Mouse (Mus musculus): Measurements from ENCODE around the gene Fam184b. TPM values are rescaled to one million over a fixed set of nuclear protein-coding genes. Genes with fewer than 3 reads are reported as not detected.

Gene Fam184b
- total and polyA plus RNA-seq, 2 experiments from 2014 or later: not detected

DNA sequence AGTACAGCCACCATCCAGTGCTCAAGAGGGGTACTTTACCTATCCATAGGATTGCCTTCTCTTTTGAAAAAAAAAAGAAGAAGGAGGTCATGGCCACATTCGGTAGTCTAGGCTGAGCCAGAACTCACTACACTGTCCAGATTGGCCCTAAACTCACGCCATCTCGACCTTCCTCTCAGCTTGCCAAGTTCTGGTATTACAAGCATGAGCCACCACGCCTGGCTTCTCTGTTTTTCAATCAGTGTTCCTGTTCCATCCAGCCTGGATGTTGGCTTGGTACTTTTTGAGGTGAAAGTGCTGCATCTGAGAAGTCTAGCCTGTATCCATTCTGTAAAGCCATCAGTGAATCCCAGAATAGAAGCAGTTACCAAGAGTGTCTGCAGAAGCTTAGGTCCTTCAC, 142.9 kb downstream of the Fam184b start:
- ATAC-seq (ENCODE audit: insufficient read depth, low read depth) (no peak), DNase-seq (ENCODE audit: low spot score) (no peak)
- H3K9ac ChIP-seq (replicated peaks; ENCODE audit: low read depth, low read length): no peak overlapping the region
- no peak overlapping the region for H3K27ac ChIP-seq (ENCODE audit: low read depth)
- no peak overlapping the region for H3K4me2 ChIP-seq (ENCODE audit: low read depth, low read length)
- H3K4me1 ChIP-seq (ENCODE audit: control insufficient read depth, insufficient read depth): peaks cover 9% of the 10 kb centered on the region; the same call in 1 of the 2 replicates
- no peaks in the 10 kb centered on the region for H3K27me3 ChIP-seq (ENCODE audit: control insufficient read depth, insufficient read depth, low read length)
- 86% methylated on average over 4 of the region's 4 CpGs for WGBS
- no peaks in the 10 kb centered on the region for H3K9me3 ChIP-seq (replicated peaks; ENCODE audit: control insufficient read depth, low read length)
- no peak for TF ChIP-seq CTCF (IDR thresholded peaks at IDR 0.05; ENCODE audit: low read depth)
- TF ChIP-seq EP300 (IDR thresholded peaks at IDR 0.05; ENCODE audit: low read depth): no peak
- peaks cover 53% of the 10 kb centered on the region for H3K36me3 ChIP-seq (replicated peaks; ENCODE audit: control insufficient read depth, insufficient read depth, low read length)
- no peak overlapping the region for H3K4me3 ChIP-seq (ENCODE audit: low read depth, low read length)

DNA sequence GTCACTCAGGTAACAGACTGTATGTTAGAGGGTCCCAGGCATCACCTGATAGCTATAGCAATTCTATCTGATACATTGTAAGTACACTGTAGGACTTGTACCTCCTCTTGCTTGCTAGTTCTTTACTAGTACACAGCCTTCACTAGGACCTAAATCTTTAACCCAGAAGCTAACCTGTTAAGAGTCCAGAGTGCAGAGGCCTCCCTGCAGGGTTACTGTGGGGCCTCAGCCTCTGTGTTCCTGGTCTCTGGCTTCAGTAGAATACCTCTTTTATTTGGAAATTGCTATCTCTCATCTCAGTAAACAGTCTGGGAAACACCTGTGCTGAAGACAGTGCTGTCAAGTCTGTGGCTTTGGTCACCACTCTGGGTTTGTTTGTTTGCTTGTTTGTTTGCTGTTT, 143.4 kb downstream of the Fam184b start:
- TF ChIP-seq EP300 (IDR thresholded peaks at IDR 0.05; ENCODE audit: low read depth): no peak
- no peak for TF ChIP-seq CTCF (IDR thresholded peaks at IDR 0.05; ENCODE audit: low read depth)
- Histone ChIP-seq H3K27ac (ENCODE audit: low read depth) (no peak overlapping the region), H3K36me3 (replicated peaks; ENCODE audit: control insufficient read depth, insufficient read depth, low read length) (peaks cover 49% of the 10 kb centered on the region), H3K4me3 (ENCODE audit: low read depth, low read length) (no peak overlapping the region), H3K4me2 (ENCODE audit: low read depth, low read length) (no peak overlapping the region), H3K9me3 (replicated peaks; ENCODE audit: control insufficient read depth, low read length) (no peaks in the 10 kb centered on the region), H3K9ac (replicated peaks; ENCODE audit: low read depth, low read length) (no peak overlapping the region), H3K4me1 (ENCODE audit: control insufficient read depth, insufficient read depth) (peaks cover 9% of the 10 kb centered on the region; the same call in 1 of the 2 replicates), H3K27me3 (ENCODE audit: control insufficient read depth, insufficient read depth, low read length) (no peaks in the 10 kb centered on the region)
- DNase-seq (ENCODE audit: low spot score): no peak
- no peak for ATAC-seq (ENCODE audit: insufficient read depth, low read depth)

DNA sequence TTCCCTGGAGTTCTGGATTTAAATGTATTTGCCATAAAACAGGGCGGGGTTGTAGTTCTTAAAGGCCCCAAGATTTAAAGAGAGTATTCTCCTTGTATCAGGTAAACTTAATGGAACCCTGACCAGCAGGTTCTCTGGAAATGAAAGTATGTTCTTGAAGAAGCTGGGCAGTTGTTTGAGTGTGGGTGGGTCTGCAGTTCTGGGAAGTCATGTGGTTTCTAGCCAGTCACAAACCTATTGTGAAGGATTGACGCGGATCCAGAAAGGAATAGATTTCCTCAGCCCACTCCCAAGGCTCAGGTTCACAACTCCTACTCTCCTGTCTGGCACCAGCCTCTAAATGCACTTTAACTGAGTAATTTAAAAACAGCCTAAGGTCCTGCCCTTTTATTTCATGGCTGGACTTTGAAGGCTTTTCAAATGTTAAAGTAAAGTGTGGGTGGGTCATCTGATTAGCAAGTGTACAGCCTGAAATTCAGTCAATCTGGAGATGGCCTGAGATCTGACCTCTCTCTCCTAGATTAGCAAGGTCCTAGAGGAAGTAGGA, 143.9 kb downstream of the Fam184b start:
- no peak overlapping the region for H3K27ac ChIP-seq (ENCODE audit: low read depth)
- DNase-seq (ENCODE audit: low spot score) (no peak), ATAC-seq (ENCODE audit: insufficient read depth, low read depth) (no peak)
- WGBS: 94% methylated on average over 3 of the region's 3 CpGs
- H3K9me3 ChIP-seq (replicated peaks; ENCODE audit: control insufficient read depth, low read length): no peaks in the 10 kb centered on the region
- no peak overlapping the region for H3K9ac ChIP-seq (replicated peaks; ENCODE audit: low read depth, low read length)
- H3K36me3 ChIP-seq (replicated peaks; ENCODE audit: control insufficient read depth, insufficient read depth, low read length): peaks cover 44% of the 10 kb centered on the region
- peaks cover 9% of the 10 kb centered on the region; the same call in 1 of the 2 replicates for H3K4me1 ChIP-seq (ENCODE audit: control insufficient read depth, insufficient read depth)
- H3K4me2 ChIP-seq (ENCODE audit: low read depth, low read length): no peak overlapping the region
- no peaks in the 10 kb centered on the region for H3K27me3 ChIP-seq (ENCODE audit: control insufficient read depth, insufficient read depth, low read length)
- TF ChIP-seq EP300 (IDR thresholded peaks at IDR 0.05; ENCODE audit: low read depth) (no peak), CTCF (IDR thresholded peaks at IDR 0.05; ENCODE audit: low read depth) (no peak)
- H3K4me3 ChIP-seq (ENCODE audit: low read depth, low read length): no peak overlapping the region

DNA sequence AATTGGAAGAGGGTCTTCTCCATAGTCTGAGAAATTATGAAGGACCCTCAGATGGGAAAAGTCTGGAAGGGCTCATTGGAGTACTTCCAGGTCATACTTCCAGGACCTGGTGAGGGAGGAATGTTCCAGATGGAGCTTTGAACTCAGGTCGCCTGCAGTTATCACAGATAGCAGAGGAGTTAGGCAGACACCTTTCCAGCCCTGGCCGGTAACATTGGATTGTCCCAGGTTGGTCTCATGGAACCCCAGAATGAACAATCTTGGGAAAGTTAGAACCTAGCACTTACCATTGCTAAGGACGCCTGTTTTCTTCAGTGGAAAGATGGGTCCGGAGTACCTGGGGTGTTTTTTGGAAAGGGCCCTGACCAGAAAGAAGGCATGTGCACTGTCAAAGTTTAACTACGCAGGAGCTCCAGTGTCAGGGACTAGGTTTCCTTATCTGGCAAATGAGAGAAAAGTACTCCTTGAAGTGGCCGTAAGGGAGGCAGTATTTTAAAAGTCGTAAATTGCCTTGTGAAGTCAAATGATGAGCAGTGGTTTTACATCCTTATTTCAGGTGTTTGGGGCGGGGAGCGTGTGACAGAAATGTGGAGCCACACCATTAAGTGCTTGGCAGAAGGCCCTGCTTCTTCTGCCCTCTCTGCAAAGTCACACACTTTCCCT, 145.2 kb downstream of the Fam184b start:
- Histone ChIP-seq H3K9ac (replicated peaks; ENCODE audit: low read depth, low read length) (peak overlapping the region; percentile 73), H3K27me3 (ENCODE audit: control insufficient read depth, insufficient read depth, low read length) (no peaks in the 10 kb centered on the region), H3K4me1 (ENCODE audit: control insufficient read depth, insufficient read depth) (peaks cover 9% of the 10 kb centered on the region; the same call in 1 of the 2 replicates), H3K36me3 (replicated peaks; ENCODE audit: control insufficient read depth, insufficient read depth, low read length) (peaks cover 31% of the 10 kb centered on the region), H3K4me3 (ENCODE audit: low read depth, low read length) (peak overlapping the region; percentile 68), H3K4me2 (ENCODE audit: low read depth, low read length) (peak overlapping the region; percentile 84), H3K9me3 (replicated peaks; ENCODE audit: control insufficient read depth, low read length) (no peaks in the 10 kb centered on the region), H3K27ac (ENCODE audit: low read depth) (no peak overlapping the region)
- TF ChIP-seq CTCF (IDR thresholded peaks at IDR 0.05; ENCODE audit: low read depth) (no peak), EP300 (IDR thresholded peaks at IDR 0.05; ENCODE audit: low read depth) (no peak)
- 56% methylated on average over 9 of the region's 9 CpGs for WGBS
- DNase-seq (ENCODE audit: low spot score) (no peak), ATAC-seq (ENCODE audit: insufficient read depth, low read depth) (no peak)

DNA sequence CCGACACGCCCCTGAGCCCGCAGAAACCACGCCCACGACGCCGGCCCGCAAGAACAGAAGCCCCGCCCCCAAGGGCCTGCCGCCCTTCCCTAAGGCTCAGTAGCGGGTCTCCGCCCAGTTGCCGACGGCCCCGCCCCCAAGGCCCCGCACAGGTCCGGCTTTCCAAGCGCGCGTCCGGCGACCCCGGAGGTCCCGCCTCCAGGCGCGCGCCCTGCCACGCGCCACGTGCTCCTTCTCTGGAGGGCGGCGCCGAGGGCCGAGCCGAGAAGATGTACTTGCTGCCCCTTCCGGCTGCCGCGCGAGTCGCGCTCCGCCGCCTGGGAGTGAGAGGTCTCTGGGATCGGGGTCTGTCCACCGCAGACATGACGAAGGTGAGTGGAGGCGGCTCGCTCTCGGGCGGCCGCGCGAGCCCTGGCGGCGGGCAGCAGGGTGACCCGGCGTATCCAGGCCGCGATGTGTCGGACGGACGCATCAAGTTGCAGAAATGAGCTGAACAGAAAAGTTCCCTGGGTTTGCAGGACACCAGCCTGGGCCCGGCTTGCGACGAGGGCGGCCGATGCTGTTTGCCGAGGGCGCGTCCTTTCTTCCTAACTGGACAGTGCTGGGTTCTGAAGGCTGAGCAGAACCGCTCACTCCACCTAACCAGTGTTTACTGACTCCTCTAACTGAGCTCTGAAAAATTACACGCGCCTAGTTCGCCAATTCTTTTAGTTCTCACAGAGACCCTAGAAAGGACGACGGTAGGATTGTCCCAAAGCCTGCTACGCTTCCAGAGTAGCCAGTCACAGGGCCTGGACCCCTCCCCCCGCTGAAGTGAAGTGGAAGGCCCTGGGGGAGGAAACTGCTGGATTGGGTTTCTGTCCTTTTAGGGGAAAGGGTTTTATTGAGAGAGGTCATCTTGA, 146.0 kb downstream of the Fam184b start, which contains the start of gene Lap3:
Lap3 (plus strand) TSS at position 184 of the 902 bp plus-strand sequence.
- peak within 1 kb of the TSS; percentile 68 for H3K27ac ChIP-seq (ENCODE audit: low read depth)
- peak; percentile 97 for ATAC-seq (ENCODE audit: insufficient read depth, low read depth)
- H3K4me3 ChIP-seq (ENCODE audit: low read depth, low read length): peak within 1 kb of the TSS; percentile 68
- TF ChIP-seq EP300 (IDR thresholded peaks at IDR 0.05; ENCODE audit: low read depth): 0 out of 2 replicates have a peak, but pooled peaks have one; percentile 13
- TF ChIP-seq CTCF (IDR thresholded peaks at IDR 0.05; ENCODE audit: low read depth): peak; percentile 40
- H3K9ac ChIP-seq (replicated peaks; ENCODE audit: low read depth, low read length): peak within 1 kb of the TSS; percentile 73
- H3K27me3 ChIP-seq (ENCODE audit: control insufficient read depth, insufficient read depth, low read length): no peaks in the 10 kb centered on the region
- no peaks in the 10 kb centered on the region for H3K9me3 ChIP-seq (replicated peaks; ENCODE audit: control insufficient read depth, low read length)
- peak; percentile 96 for DNase-seq (ENCODE audit: low spot score)
- H3K4me2 ChIP-seq (ENCODE audit: low read depth, low read length): peak within 1 kb of the TSS; percentile 84
- WGBS: under 1% methylated on average over 78 of the region's 78 CpGs
- peaks cover 25% of the 10 kb centered on the region for H3K36me3 ChIP-seq (replicated peaks; ENCODE audit: control insufficient read depth, insufficient read depth, low read length)
- peaks cover 9% of the 10 kb centered on the region; the same call in 1 of the 2 replicates for H3K4me1 ChIP-seq (ENCODE audit: control insufficient read depth, insufficient read depth)

Measured in heart, postnatal 0 days (tissue).